Mouse (Mus musculus): ENCODE results near the gene Eid3.

Gene Eid3

DNA sequence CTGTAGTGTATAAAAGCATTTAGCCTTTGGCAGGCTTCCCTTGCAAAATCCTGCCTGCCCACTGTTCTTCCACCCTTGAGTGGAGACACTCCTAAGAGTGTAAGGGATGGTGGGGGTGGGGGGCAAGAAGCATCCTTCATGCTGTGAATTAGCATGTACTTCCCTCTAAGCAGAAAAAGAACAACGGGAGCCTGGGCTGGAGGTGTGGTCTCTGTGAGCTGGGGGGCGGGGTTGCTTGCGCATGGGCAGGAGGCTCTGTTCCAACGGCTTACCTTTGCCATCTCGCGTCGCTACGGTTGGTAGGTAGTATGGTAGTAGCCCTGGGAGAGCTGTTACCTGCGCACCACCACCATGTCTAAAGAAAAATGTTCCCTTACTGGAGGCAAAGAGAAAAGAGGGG lies at the start of gene Eid3:
Gene Eid3 (plus strand): TSS at position 271 of the 400 bp plus-strand sequence.
- DNase-seq (ENCODE audit: low read depth in 1 of 2, low spot score in 2 of 2) = no peak

GRCm38 (mm10) chr10:82817514-82817913 lies 48.9 kb upstream of the Eid3 start:
- DNase-seq (ENCODE audit: low read depth in 1 of 2, low spot score in 2 of 2) = no peak

DNA sequence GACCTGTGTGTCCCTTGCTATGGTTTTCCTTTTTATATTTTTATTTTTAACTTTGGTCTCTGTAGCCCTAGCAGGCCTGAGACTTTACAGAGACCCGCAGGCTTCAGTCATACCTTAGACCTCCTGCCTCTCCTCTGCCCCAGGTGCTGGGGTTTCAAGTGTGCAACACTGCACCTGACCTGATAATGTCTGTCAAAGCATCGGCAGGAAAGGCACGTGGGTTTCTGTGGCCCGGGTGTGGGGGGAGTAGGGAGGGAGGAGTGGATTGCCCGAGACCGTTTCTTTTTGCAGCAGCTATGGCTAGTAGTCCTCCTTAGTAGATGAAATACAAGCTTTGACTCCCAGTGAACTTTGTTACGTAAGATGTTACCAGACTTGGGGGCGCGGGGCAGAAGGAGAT lies 48.5 kb upstream of the Eid3 start:
- DNase-seq (ENCODE audit: low read depth in 1 of 2, low spot score in 2 of 2) = no peak

DNA sequence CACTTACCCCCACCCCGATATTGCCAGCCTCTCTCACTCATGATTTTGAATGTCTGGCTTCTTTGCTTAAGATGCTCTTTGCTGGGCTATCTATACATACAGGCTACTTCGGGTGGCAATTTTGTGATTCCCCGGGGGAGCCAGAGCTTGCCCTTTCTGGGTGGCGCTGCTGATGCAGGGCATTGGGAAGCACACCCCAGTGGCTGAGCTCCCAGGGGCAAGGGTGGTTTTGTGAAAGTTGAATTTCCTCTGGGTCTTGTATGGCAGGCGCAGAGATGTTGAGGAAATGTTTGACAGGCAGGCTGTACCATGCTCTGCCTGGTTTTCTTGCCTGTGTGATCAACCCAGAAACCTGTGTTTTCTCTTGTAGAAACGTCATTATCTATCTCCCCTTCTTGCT lies 47.8 kb upstream of the Eid3 start:
- no peak for DNase-seq (ENCODE audit: low read depth in 1 of 2, low spot score in 2 of 2)

GRCm38 (mm10) chr10:82823108-82823778 lies 43.2 kb upstream of the Eid3 start:
- no peak for DNase-seq (ENCODE audit: low read depth in 1 of 2, low spot score in 2 of 2)

- DNase-seq (ENCODE audit: low read depth in 1 of 2, low spot score in 2 of 2) = no peak
These were observed 42.6 kb upstream of the Eid3 start for GRCm38 (mm10) chr10:82823779-82824177.

- no peak for DNase-seq (ENCODE audit: low read depth in 1 of 2, low spot score in 2 of 2)
These were observed 41.9 kb upstream of the Eid3 start for GRCm38 (mm10) chr10:82824541-82824940.

GRCm38 (mm10) chr10:82826516-82826915 lies 39.9 kb upstream of the Eid3 start:
- DNase-seq (ENCODE audit: low read depth in 1 of 2, low spot score in 2 of 2) = no peak

DNA sequence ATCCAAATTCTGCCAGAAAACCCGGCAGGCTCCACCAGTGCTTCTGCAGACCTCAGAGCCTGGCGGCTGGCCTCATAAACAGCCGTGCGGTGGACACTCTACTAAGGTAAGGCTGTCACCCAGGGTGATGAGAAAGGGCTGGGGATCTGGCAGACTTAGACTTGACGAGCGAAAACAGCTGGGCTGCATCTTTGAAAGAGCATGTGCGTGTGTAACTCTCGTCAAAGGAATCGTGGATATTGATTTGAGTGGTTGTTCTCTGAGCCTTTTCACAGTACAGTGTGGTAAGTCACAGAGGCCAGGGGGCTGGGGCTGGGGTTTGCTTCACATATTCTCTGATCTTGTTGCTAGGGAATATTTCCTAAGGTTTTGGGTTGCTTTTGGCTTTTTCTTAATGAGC lies 32.5 kb upstream of the Eid3 start, which contains the start of gene Txnrd1:
Gene Txnrd1 (plus strand): TSS at position 26 of the 400 bp plus-strand sequence.
- no peak for DNase-seq (ENCODE audit: low read depth in 1 of 2, low spot score in 2 of 2)

- DNase-seq (ENCODE audit: low read depth in 1 of 2, low spot score in 2 of 2) = no peak
These were observed 30.5 kb upstream of the Eid3 start for GRCm38 (mm10) chr10:82835898-82836297.

- no peak for DNase-seq (ENCODE audit: low read depth in 1 of 2, low spot score in 2 of 2)
These were observed 28.0 kb upstream of the Eid3 start for GRCm38 (mm10) chr10:82838390-82838789.

- no peak for DNase-seq (ENCODE audit: low read depth in 1 of 2, low spot score in 2 of 2)
These were observed 22.3 kb upstream of the Eid3 start for GRCm38 (mm10) chr10:82844090-82844489.

- no peak for DNase-seq (ENCODE audit: low read depth in 1 of 2, low spot score in 2 of 2)
These were observed 21.7 kb upstream of the Eid3 start for GRCm38 (mm10) chr10:82844731-82845130.

- DNase-seq (ENCODE audit: low read depth in 1 of 2, low spot score in 2 of 2) = no peak
These were observed 18.5 kb upstream of the Eid3 start for GRCm38 (mm10) chr10:82847821-82848459.

DNA sequence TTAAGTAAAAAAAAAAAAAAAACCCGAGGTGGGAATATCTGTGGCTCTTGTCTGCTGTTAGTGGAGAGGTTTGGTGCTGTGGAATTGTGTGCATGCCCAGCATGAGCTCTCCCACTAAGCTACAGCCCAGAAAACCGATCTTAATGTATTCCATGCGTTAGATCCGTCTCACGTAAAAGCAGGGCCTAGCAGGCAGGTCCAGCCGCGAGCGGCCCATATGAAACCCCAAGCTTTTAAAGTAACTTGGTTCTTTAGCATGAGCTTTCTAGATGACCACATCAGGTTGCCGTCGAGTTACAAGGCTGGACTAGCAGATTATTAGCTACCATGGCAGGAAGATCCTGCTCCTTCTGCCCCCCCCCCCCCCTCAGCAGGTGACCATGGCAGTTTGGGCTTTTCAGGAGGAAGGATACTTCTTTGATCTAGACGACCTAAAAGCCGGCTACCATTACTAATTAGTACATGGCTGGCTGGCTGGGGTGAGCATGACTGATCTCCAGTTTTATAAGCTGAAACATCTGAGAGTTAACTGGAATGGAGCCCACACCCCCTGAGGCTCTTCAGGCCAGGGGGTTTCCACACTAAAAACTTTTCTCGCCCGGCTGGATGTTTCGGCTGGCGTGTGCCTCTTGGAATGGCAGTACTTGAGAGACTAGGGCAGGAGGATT lies 16.6 kb upstream of the Eid3 start:
- no peak for DNase-seq (ENCODE audit: low read depth in 1 of 2, low spot score in 2 of 2)

DNA sequence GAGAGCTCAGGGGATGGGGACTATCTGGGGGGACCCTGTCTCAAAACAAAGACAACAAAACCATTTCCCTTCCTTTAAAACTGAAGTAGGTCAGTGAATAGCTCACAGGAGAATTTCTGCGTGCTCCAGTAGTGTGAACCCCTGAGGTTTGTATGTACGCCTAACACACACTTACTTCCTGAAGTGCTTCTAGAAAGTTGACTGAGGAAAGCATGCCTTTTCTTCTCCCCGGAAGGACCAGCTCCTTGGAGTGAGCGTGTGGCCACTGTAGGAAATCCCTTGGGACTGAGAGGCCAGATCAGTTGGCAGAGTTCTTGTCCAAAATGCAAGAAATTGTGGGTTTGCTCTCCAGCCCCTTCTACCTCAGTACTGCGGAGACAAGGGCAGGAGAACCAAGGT lies 16.1 kb upstream of the Eid3 start:
- DNase-seq (ENCODE audit: low read depth in 1 of 2, low spot score in 2 of 2) = no peak

GRCm38 (mm10) chr10:82851751-82852150 lies 14.7 kb upstream of the Eid3 start:
- no peak for DNase-seq (ENCODE audit: low read depth in 1 of 2, low spot score in 2 of 2)

GRCm38 (mm10) chr10:82858032-82858680 lies 8.3 kb upstream of the Eid3 start:
- DNase-seq (ENCODE audit: low read depth in 1 of 2, low spot score in 2 of 2) = no peak

- DNase-seq (ENCODE audit: low read depth in 1 of 2, low spot score in 2 of 2) = peak; percentile 81 to 85
These were observed 7.5 kb upstream of the Eid3 start for GRCm38 (mm10) chr10:82858691-82859532.

- DNase-seq (ENCODE audit: low read depth in 1 of 2, low spot score in 2 of 2) = peak in 1 of 2 experiments; percentile 10
These were observed 6.9 kb upstream of the Eid3 start for GRCm38 (mm10) chr10:82859533-82859915.
